Mouse (Mus musculus) heart, adult 2 months (tissue): ENCODE measurements around the gene Gtpbp4. TPM values are rescaled to one million over a fixed set of nuclear protein-coding genes. Genes with fewer than 3 reads are reported as not detected.

Source experiments
- DNase-seq, 2 experiments: peaks; one replicate each; pipeline ENCODE4 v3.0.0; 2021
- H3K27ac ChIP-seq: fragments of 200-600 bp; 2 replicates; pipeline ENCODE4 v1.8.1; 2022
- H3K27me3 ChIP-seq: fragments of 200-500 bp; 2 replicates; pipeline ENCODE4 v1.6.1; 2012; ENCODE audit warnings: mild to moderate bottlenecking, low read length, inconsistent platforms, mixed read lengths; ENCODE audit not compliant: control insufficient read depth, insufficient read depth
- H3K36me3 ChIP-seq: fragments of 200-500 bp; 2 replicates; pipeline ENCODE4 v1.6.1; 2012; ENCODE audit warnings: low read length, inconsistent platforms; ENCODE audit not compliant: control insufficient read depth, insufficient read depth
- H3K4me1 ChIP-seq: fragments of 200-500 bp; 2 replicates; pipeline ENCODE4 v1.6.1; 2011; ENCODE audit warnings: low read length; ENCODE audit not compliant: control insufficient read depth, insufficient read depth
- H3K4me3 ChIP-seq: fragments of 200-600 bp; 2 replicates; pipeline ENCODE4 v1.8.1; 2022
- H3K79me2 ChIP-seq: fragments of 200-500 bp; replicated peaks from 2 replicates; pipeline ENCODE4 v1.6.1; 2012; ENCODE audit warnings: mild to moderate bottlenecking, inconsistent platforms, low read length, moderate library complexity, mixed read lengths; ENCODE audit not compliant: control insufficient read depth, insufficient read depth
- H3K9ac ChIP-seq: fragments of 200-500 bp; 2 replicates; pipeline ENCODE4 v1.6.1; 2012; ENCODE audit warnings: low read depth, mild to moderate bottlenecking, control low read depth, inconsistent platforms, low read length, mixed read lengths
- CTCF ChIP-seq: fragments of 200-600 bp; IDR thresholded peaks from 2 replicates; pipeline ENCODE4 v1.8.1; 2022; ENCODE audit warnings: antibody characterized with exemption, mild to moderate bottlenecking, moderate library complexity
- EP300 ChIP-seq: fragments of 200-500 bp; IDR thresholded peaks from 2 replicates; pipeline ENCODE4 v1.6.1; 2011; ENCODE audit warnings: low read depth, low read length, control low read depth; ENCODE audit not compliant: insufficient read depth
- POLR2A ChIP-seq: fragments of 200-500 bp; IDR thresholded peaks from 2 replicates; pipeline ENCODE4 v1.6.1; 2011; ENCODE audit warnings: mild to moderate bottlenecking, low read depth, low read length, control low read depth; ENCODE audit not compliant: insufficient read depth
- WGBS: fragments of 180-500 bp; shearing (Covaris S2); methylation state at CpG from one replicate; pipeline ENCODE4 v1.1.7; 2018; 5-methylcytosine and 5-hydroxymethylcytosine counted together
- intact Hi-C: fragments of 180-260 bp; cut with DNase I; formaldehyde crosslinking; loops from one replicate; pipeline ENCODE4 v1.15.1; 2025
- microRNA-seq, 2 experiments: library from miRNA; unstranded; fragments of <30 nt; microRNA quantifications; one replicate each; pipeline ENCODE4 v1.2.0; 2021
- polyA plus RNA-seq: library from polyadenylated mRNA; depleted of rRNA; stranded (reverse); fragments of >200 nt; gene quantifications from 2 replicates; pipeline ENCODE4 v1.2.3, GENCODE M21; 2012; rRNA removed
- total RNA-seq, 2 experiments: library from RNA; stranded (reverse); gene quantifications; 2 replicates each; pipeline ENCODE4 v1.2.3; 2021

Gtpbp4 gene
- total and polyA plus RNA-seq, 3 experiments, result 7.1 to 37.9 (median 36.9) TPM

- Histone ChIP-seq H3K79me2 (no peaks in the 10 kb centered on the region), H3K4me3 (no peak overlapping the region), H3K4me1 (no peaks in the 10 kb centered on the region), H3K9ac (no peak overlapping the region), H3K27me3 (no peaks in the 10 kb centered on the region), H3K36me3 (no peaks in the 10 kb centered on the region), H3K27ac (no peak overlapping the region)
- TF ChIP-seq POLR2A (no peak), EP300 (no peak), CTCF (no peak)
- intact Hi-C loops, result no loop called here
- no peak for DNase-seq
- WGBS, result 36% methylated on average over 2 of the region's 2 CpGs
Measured at GRCm38 (mm10) chr13:8933499-8933898, 62.4 kb downstream of the Gtpbp4 start.

Small RNA genes lying within 50 kb of the gene (microRNA-seq; reads per million reads assigned to microRNA genes)
- gene Gm22750, result 0 reads per million in 2 experiments

Other genes starting within 250 kb of the Gtpbp4 start
- gene Wdr37, start 124.2 kb downstream of the Gtpbp4 start, total RNA-seq, result 10 to 100 TPM; 33.3 to 38.7 TPM
- gene Wdr37, start 124.2 kb downstream of the Gtpbp4 start, polyA plus RNA-seq, result 12.6 and 24.4 TPM in 2 replicates
- 1 to 10 TPM; 4.5 to 4.9 TPM for gene Idi1, start 110.6 kb downstream of the Gtpbp4 start, total RNA-seq
- gene Idi1, start 110.6 kb downstream of the Gtpbp4 start, polyA plus RNA-seq, result 3.0 and 6.9 TPM in 2 replicates
- not detected for gene Gm9745, start 47.9 kb downstream of the Gtpbp4 start, total RNA-seq
- not detected in 2 replicates for gene Gm9745, start 47.9 kb downstream of the Gtpbp4 start, polyA plus RNA-seq
- not detected for gene Idi2, start 43.2 kb downstream of the Gtpbp4 start, total RNA-seq
- not detected in 2 replicates for gene Idi2, start 43.2 kb downstream of the Gtpbp4 start, polyA plus RNA-seq
- gene Larp4b, start 97.8 kb upstream of the Gtpbp4 start, total RNA-seq, result 10 to 100 TPM; 67.4 to 75.3 TPM
- 17.0 and 25.9 TPM in 2 replicates for gene Larp4b, start 97.8 kb upstream of the Gtpbp4 start, polyA plus RNA-seq